Mouse (Mus musculus): ENCODE measurements around the gene Cacna1i. TPM values are rescaled to one million over a fixed set of nuclear protein-coding genes. Genes with fewer than 3 reads are reported as not detected.

Gene Cacna1i
- polyA plus RNA-seq, 1 experiment: not detected

DNA sequence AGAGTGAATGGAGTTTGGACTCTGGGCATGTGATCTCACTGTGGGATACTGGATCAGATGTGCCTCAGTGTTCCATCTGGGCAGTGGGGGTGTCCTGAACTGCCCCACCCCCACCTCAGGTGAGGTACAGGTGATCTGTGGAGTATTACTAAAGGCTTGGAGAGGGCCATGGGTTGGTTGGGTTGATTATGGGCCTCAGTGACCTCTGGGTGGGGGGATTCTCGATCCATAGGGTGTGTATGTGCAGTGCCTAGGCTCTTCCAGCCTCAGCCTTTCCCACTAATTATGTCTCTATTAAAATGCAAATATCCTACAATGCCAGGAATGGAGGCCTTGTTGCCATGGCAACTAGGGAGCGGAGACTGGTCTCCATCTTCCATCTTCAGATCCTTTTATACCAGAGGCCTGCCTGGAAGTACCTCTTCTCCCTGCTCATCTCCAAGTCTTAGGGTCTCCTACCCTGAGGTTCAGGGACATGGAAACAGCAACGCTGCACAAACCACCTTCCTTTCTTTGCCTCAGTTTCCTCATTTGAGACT, 15.1 kb upstream of the Cacna1i start:
- no peak overlapping the region for H3K4me3 ChIP-seq (replicated peaks)
- peaks cover 23% of the 10 kb centered on the region for H3K4me1 ChIP-seq
- H3K36me3 ChIP-seq (replicated peaks; ENCODE audit: low read length): no peaks in the 10 kb centered on the region
- TF ChIP-seq FLI1 (IDR thresholded peaks at IDR 0.05; ENCODE audit: low read length): no peak
- no peak for TF ChIP-seq GATA1 (IDR thresholded peaks at IDR 0.05; ENCODE audit: borderline replicate concordance, low read length)
- H3K9me3 ChIP-seq: peaks cover 32% of the 10 kb centered on the region
- H3K27me3 ChIP-seq (replicated peaks): peaks cover 73% of the 10 kb centered on the region

DNA sequence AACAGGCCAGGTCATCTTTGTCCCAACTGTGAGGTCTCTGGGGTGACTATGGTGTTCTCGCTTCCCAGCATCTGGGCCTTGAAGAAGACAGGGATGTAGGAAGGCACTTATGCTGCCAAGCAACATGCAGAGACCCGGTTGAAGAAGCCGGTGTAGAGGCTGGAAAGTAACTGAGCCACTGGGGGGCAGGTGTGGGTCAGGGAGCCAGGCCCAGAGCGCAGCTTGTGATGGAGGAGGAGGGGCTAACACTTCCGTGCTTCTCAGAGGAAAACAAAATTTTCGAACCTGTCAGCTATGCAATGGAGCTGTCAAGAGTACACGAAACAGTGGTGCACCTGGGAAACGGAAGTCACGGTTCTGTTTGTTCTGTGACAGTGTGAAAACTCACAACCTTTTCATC, 9.9 kb upstream of the Cacna1i start:
- peaks cover 73% of the 10 kb centered on the region for H3K27me3 ChIP-seq (replicated peaks)
- H3K4me1 ChIP-seq: peaks cover 16% of the 10 kb centered on the region
- TF ChIP-seq GATA1 (IDR thresholded peaks at IDR 0.05; ENCODE audit: borderline replicate concordance, low read length) (no peak), FLI1 (IDR thresholded peaks at IDR 0.05; ENCODE audit: low read length) (no peak)
- H3K9me3 ChIP-seq: no peaks in the 10 kb centered on the region
- H3K4me3 ChIP-seq (replicated peaks): no peak overlapping the region
- H3K36me3 ChIP-seq (replicated peaks; ENCODE audit: low read length): no peaks in the 10 kb centered on the region

- peaks cover 78% of the 10 kb centered on the region for H3K27me3 ChIP-seq (replicated peaks)
Measured at GRCm38 (mm10) chr15:80277625-80278024, 9.4 kb upstream of the Cacna1i start.

DNA sequence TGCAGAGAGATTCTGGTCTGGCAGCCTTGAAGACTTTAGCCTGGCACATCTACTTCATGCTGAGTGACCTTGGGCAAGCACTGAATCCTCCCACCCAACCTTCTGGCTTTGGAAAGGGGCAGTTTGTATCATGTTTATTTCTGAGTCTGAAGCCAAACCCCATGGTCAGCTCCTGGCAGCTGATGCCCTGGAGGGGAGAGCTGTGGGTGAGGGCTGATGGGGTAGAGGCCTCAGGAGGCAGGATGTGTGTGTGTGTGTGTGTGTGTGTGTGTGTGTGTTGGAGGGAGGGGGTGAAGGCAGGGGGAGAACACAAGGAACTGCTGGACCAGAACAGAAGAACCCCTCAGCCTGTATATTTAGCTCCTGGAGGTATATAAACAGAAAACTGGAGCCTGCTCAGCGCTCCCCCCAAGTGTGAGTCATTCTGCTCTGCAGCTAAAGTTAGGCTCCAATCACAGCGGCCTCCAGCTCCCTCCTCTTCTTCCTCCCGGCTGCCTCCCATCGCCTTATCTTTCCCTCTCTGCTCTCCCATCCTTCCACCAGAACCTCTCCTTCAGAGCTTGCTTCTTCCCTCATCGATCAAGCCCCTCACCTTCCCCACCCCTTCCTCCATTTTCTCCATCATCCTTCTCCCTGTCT, 8.8 kb upstream of the Cacna1i start:
- no peak for TF ChIP-seq GATA1 (IDR thresholded peaks at IDR 0.05; ENCODE audit: borderline replicate concordance, low read length)
- TF ChIP-seq FLI1 (IDR thresholded peaks at IDR 0.05; ENCODE audit: low read length): no peak
- H3K27me3 ChIP-seq (replicated peaks): peaks cover 80% of the 10 kb centered on the region
- H3K4me3 ChIP-seq (replicated peaks): no peak overlapping the region
- no peaks in the 10 kb centered on the region for H3K9me3 ChIP-seq
- H3K36me3 ChIP-seq (replicated peaks; ENCODE audit: low read length): no peaks in the 10 kb centered on the region
- H3K4me1 ChIP-seq: peaks cover 4% of the 10 kb centered on the region

More at GRCm38 (mm10) chr15:80277625-80278024, 9.4 kb upstream of the Cacna1i start:
- TF ChIP-seq FLI1 (IDR thresholded peaks at IDR 0.05; ENCODE audit: low read length): no peak
- TF ChIP-seq GATA1 (IDR thresholded peaks at IDR 0.05; ENCODE audit: borderline replicate concordance, low read length): no peak
- Histone ChIP-seq H3K4me3 (replicated peaks) (no peak overlapping the region), H3K9me3 (no peaks in the 10 kb centered on the region), H3K4me1 (peaks cover 10% of the 10 kb centered on the region), H3K36me3 (replicated peaks; ENCODE audit: low read length) (no peaks in the 10 kb centered on the region)

DNA sequence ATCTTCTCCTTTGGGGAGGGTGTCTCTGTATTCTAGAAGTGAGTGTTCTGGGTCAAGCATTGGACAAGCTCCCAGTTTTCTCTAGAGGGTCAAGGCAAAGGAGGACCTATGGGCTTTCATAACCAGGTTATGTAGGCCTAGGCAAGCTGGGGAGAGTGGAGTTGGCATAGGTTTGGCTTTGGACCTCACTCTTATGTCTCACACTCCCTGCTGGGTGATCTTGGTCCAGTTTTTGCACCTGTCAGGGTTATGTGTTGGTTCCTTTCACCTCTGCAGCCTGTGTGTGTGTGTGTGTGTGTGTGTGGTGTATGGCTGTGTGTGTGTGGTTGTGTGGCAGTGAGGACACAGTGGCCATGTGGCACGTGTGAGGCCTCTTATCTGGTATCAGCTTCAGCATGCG, 8.0 kb upstream of the Cacna1i start:
- H3K4me3 ChIP-seq (replicated peaks): no peak overlapping the region
- H3K27me3 ChIP-seq (replicated peaks): peaks cover 80% of the 10 kb centered on the region
- H3K4me1 ChIP-seq: no peaks in the 10 kb centered on the region; the same call in 1 of the 2 replicates
- no peaks in the 10 kb centered on the region for H3K9me3 ChIP-seq
- no peak for TF ChIP-seq FLI1 (IDR thresholded peaks at IDR 0.05; ENCODE audit: low read length)
- TF ChIP-seq GATA1 (IDR thresholded peaks at IDR 0.05; ENCODE audit: borderline replicate concordance, low read length): no peak
- no peaks in the 10 kb centered on the region for H3K36me3 ChIP-seq (replicated peaks; ENCODE audit: low read length)

GRCm38 (mm10) chr15:80280646-80281045, 6.4 kb upstream of the Cacna1i start:
- no peak for TF ChIP-seq GATA1 (IDR thresholded peaks at IDR 0.05; ENCODE audit: borderline replicate concordance, low read length)
- no peak for TF ChIP-seq FLI1 (IDR thresholded peaks at IDR 0.05; ENCODE audit: low read length)
- no peaks in the 10 kb centered on the region; the same call in 1 of the 2 replicates for H3K4me1 ChIP-seq
- H3K9me3 ChIP-seq: no peaks in the 10 kb centered on the region
- no peaks in the 10 kb centered on the region for H3K36me3 ChIP-seq (replicated peaks; ENCODE audit: low read length)
- H3K4me3 ChIP-seq (replicated peaks): no peak overlapping the region
- peaks cover 82% of the 10 kb centered on the region for H3K27me3 ChIP-seq (replicated peaks)

DNA sequence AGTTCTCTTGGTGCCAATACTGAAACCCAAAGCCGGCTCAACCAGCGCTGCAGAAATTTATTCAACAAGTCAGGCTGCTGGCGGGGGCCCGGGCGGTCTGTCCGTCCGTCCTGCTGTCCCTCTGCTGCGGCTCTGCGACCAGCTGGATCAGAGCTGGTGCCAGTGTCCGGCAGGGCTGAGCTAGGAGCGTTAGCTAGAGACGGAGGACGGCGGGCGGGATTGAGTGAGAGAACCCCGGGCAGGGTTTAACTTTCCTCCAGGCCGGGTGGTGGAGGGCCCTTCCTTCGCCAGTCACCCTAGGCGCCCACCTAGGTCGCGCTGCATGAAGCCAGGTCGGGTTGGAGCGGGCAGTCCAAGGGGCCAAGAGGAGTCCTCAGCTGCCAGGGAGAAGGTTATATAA, 998 bp downstream of the Cacna1i start:
- H3K27me3 ChIP-seq (replicated peaks): peaks cover 98% of the 10 kb centered on the region
- H3K4me1 ChIP-seq: peaks cover 6% of the 10 kb centered on the region
- TF ChIP-seq GATA1 (IDR thresholded peaks at IDR 0.05; ENCODE audit: borderline replicate concordance, low read length) (no peak), FLI1 (IDR thresholded peaks at IDR 0.05; ENCODE audit: low read length) (no peak)

DNA sequence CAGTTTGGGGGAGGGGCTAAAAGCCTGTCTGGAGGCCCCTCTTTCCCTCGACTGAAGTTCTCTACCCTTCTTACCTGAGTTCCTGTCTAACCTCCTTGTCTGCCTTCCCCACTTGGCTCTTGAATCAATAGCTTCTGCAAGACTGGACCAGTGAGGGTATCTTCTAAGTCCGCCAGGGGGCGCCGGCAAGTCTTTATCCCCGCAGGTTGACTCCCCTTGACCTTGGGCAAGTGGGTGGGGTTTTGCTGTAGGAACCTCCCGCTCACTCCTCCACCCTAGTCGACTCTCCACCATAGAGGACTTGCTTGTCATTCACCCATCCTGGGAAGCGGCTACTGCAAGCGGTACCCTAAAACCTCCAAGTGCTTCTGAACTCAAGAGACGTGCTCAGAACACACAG, 2.4 kb downstream of the Cacna1i start:
- H3K4me3 ChIP-seq (replicated peaks): no peak overlapping the region
- H3K4me1 ChIP-seq: peaks cover 6% of the 10 kb centered on the region
- peaks cover 98% of the 10 kb centered on the region for H3K27me3 ChIP-seq (replicated peaks)
- H3K9me3 ChIP-seq: no peaks in the 10 kb centered on the region
- H3K36me3 ChIP-seq (replicated peaks; ENCODE audit: low read length): no peaks in the 10 kb centered on the region
- no peak for TF ChIP-seq GATA1 (IDR thresholded peaks at IDR 0.05; ENCODE audit: borderline replicate concordance, low read length)

More for the DNA sequence above, 998 bp downstream of the Cacna1i start:
- H3K9me3 ChIP-seq: no peaks in the 10 kb centered on the region
- H3K36me3 ChIP-seq (replicated peaks; ENCODE audit: low read length): no peaks in the 10 kb centered on the region
- H3K4me3 ChIP-seq (replicated peaks): no peak overlapping the region

GRCm38 (mm10) chr15:80297146-80297545, 10.1 kb downstream of the Cacna1i start:
- Histone ChIP-seq H3K4me1 (no peaks in the 10 kb centered on the region), H3K36me3 (replicated peaks; ENCODE audit: low read length) (no peaks in the 10 kb centered on the region), H3K9me3 (peaks cover 15% of the 10 kb centered on the region), H3K4me3 (replicated peaks) (no peak overlapping the region), H3K27me3 (replicated peaks) (peaks cover 60% of the 10 kb centered on the region)
- TF ChIP-seq GATA1 (IDR thresholded peaks at IDR 0.05; ENCODE audit: borderline replicate concordance, low read length): no peak
- TF ChIP-seq FLI1 (IDR thresholded peaks at IDR 0.05; ENCODE audit: low read length): no peak

GRCm38 (mm10) chr15:80303779-80304178, 16.7 kb downstream of the Cacna1i start:
- no peaks in the 10 kb centered on the region for H3K9me3 ChIP-seq
- no peaks in the 10 kb centered on the region for H3K36me3 ChIP-seq (replicated peaks; ENCODE audit: low read length)
- TF ChIP-seq GATA1 (IDR thresholded peaks at IDR 0.05; ENCODE audit: borderline replicate concordance, low read length): no peak
- no peak for TF ChIP-seq FLI1 (IDR thresholded peaks at IDR 0.05; ENCODE audit: low read length)
- peaks cover 71% of the 10 kb centered on the region for H3K27me3 ChIP-seq (replicated peaks)
- no peak overlapping the region for H3K4me3 ChIP-seq (replicated peaks)
- peaks cover 15% of the 10 kb centered on the region for H3K4me1 ChIP-seq
